Mouse (Mus musculus) neural tube, embryonic 15.5 days (tissue): Measurements from ENCODE around the gene Pfkfb4. TPM values are rescaled to one million over a fixed set of nuclear protein-coding genes. Genes with fewer than 3 reads are reported as not detected.

Experiments used
- ATAC-seq: fragments of 200-750 bp; cut with Nextera tagmentation; 2 replicates; pipeline ENCODE4 v1.8.0; 2017; ENCODE audit warnings: mild to moderate bottlenecking, moderate TSS enrichment, moderate library complexity; ENCODE audit not compliant: low FRiP score
- H3K27ac ChIP-seq: fragments of 300-500 bp; sonication (generic); replicated peaks from 2 replicates; pipeline ENCODE4 v1.5.1; 2015; ENCODE audit warnings: mild to moderate bottlenecking, inconsistent platforms
- H3K27me3 ChIP-seq: fragments of 300-500 bp; sonication (generic); replicated peaks from 2 replicates; pipeline ENCODE4 v1.6.1; 2015; ENCODE audit warnings: inconsistent platforms
- H3K36me3 ChIP-seq: fragments of 300-500 bp; sonication (generic); 2 replicates; pipeline ENCODE4 v1.6.1; 2015; ENCODE audit warnings: inconsistent platforms
- H3K4me1 ChIP-seq: fragments of 300-500 bp; sonication (generic); 2 replicates; pipeline ENCODE4 v1.6.1; 2015; ENCODE audit warnings: inconsistent platforms
- H3K4me2 ChIP-seq: fragments of 300-500 bp; sonication (generic); 2 replicates; pipeline ENCODE4 v1.6.1; 2015; ENCODE audit warnings: inconsistent platforms, mild to moderate bottlenecking, moderate library complexity
- H3K4me3 ChIP-seq: fragments of 300-500 bp; sonication (generic); replicated peaks from 2 replicates; pipeline ENCODE4 v1.5.1; 2015; ENCODE audit warnings: mild to moderate bottlenecking, inconsistent platforms
- H3K9ac ChIP-seq: fragments of 300-500 bp; sonication (generic); replicated peaks from 2 replicates; pipeline ENCODE4 v1.6.1; 2015; ENCODE audit warnings: mild to moderate bottlenecking, inconsistent platforms
- H3K9me3 ChIP-seq: fragments of 300-500 bp; sonication (generic); replicated peaks from 2 replicates; pipeline ENCODE4 v1.6.1; 2016; ENCODE audit warnings: inconsistent platforms
- WGBS: fragments of 180-500 bp; shearing (Covaris S2); methylation state at CpG from one replicate; pipeline ENCODE4 v1.1.7; 2015; ENCODE audit warnings: mixed read lengths; 5-methylcytosine and 5-hydroxymethylcytosine counted together
- polyA plus RNA-seq: library from polyadenylated mRNA; unstranded; fragments of >200 nt; fragmentation: Nextera tagmentation; extraction: Ambion mirVana; gene quantifications from 2 replicates; pipeline ENCODE4 v1.2.1, GENCODE M21; 2015

Pfkfb4 gene
- polyA plus RNA-seq, 1 experiment from 2014 or later, result 30.1 TPM

- Histone ChIP-seq H3K27ac (no peak overlapping the region), H3K4me1 (no peaks in the 10 kb centered on the region), H3K9me3 (no peaks in the 10 kb centered on the region), H3K27me3 (no peaks in the 10 kb centered on the region), H3K36me3 (peaks cover 26% of the 10 kb centered on the region), H3K4me3 (no peak overlapping the region), H3K9ac (no peak overlapping the region), H3K4me2 (no peak overlapping the region)
- 86% methylated on average over 4 of the region's 4 CpGs for WGBS
- ATAC-seq, result no peak
Observed at GRCm38 (mm10) chr9:109021428-109021827, 29.9 kb downstream of the Pfkfb4 start.

- Histone ChIP-seq H3K4me2 (no peak overlapping the region), H3K4me3 (no peak overlapping the region), H3K36me3 (peaks cover 16% of the 10 kb centered on the region), H3K9ac (no peak overlapping the region), H3K27me3 (no peaks in the 10 kb centered on the region), H3K27ac (no peak overlapping the region), H3K9me3 (no peaks in the 10 kb centered on the region), H3K4me1 (no peaks in the 10 kb centered on the region)
- WGBS, result 91% methylated on average over 17 of the region's 17 CpGs
- ATAC-seq, result no peak
Observed at GRCm38 (mm10) chr9:109022866-109023685, 31.5 kb downstream of the Pfkfb4 start.

GRCm38 (mm10) chr9:109027521-109027920 lies 35.9 kb downstream of the Pfkfb4 start:
- no peak overlapping the region for H3K9ac ChIP-seq
- H3K27ac ChIP-seq, result no peak overlapping the region
- H3K9me3 ChIP-seq, result no peaks in the 10 kb centered on the region
- H3K4me2 ChIP-seq, result no peak overlapping the region
- no peaks in the 10 kb centered on the region for H3K4me1 ChIP-seq
- WGBS, result 89% methylated on average over 8 of the region's 8 CpGs
- ATAC-seq, result no peak
- H3K4me3 ChIP-seq, result no peak overlapping the region
- no peaks in the 10 kb centered on the region for H3K27me3 ChIP-seq
- H3K36me3 ChIP-seq, result peaks cover 26% of the 10 kb centered on the region

- Histone ChIP-seq H3K36me3 (peaks cover 23% of the 10 kb centered on the region), H3K9me3 (no peaks in the 10 kb centered on the region), H3K4me1 (no peaks in the 10 kb centered on the region), H3K27ac (no peak overlapping the region), H3K4me3 (no peak overlapping the region), H3K4me2 (no peak overlapping the region), H3K9ac (no peak overlapping the region), H3K27me3 (no peaks in the 10 kb centered on the region)
- WGBS, result 77% methylated on average over 3 of the region's 3 CpGs
- no peak for ATAC-seq
Observed at GRCm38 (mm10) chr9:109028421-109028820, 36.8 kb downstream of the Pfkfb4 start.

- H3K4me3 ChIP-seq, result no peak overlapping the region
- ATAC-seq, result no peak
- H3K36me3 ChIP-seq, result peaks cover 23% of the 10 kb centered on the region
- no peak overlapping the region for H3K27ac ChIP-seq
- H3K27me3 ChIP-seq, result no peaks in the 10 kb centered on the region
- H3K9ac ChIP-seq, result no peak overlapping the region
- no peaks in the 10 kb centered on the region for H3K9me3 ChIP-seq
- no peak overlapping the region for H3K4me2 ChIP-seq
- no peaks in the 10 kb centered on the region for H3K4me1 ChIP-seq
- WGBS, result 82% methylated on average over 5 of the region's 5 CpGs
Observed at GRCm38 (mm10) chr9:109028919-109029318, 37.3 kb downstream of the Pfkfb4 start.

GRCm38 (mm10) chr9:109030312-109030711 lies 38.7 kb downstream of the Pfkfb4 start:
- no peak for ATAC-seq
- Histone ChIP-seq H3K9me3 (no peaks in the 10 kb centered on the region), H3K4me2 (no peak overlapping the region), H3K27ac (no peak overlapping the region), H3K36me3 (peaks cover 17% of the 10 kb centered on the region), H3K27me3 (no peaks in the 10 kb centered on the region), H3K4me3 (no peak overlapping the region), H3K9ac (no peak overlapping the region), H3K4me1 (no peaks in the 10 kb centered on the region)
- WGBS, result 83% methylated on average over 3 of the region's 3 CpGs

- Histone ChIP-seq H3K4me3 (no peak overlapping the region), H3K9me3 (no peaks in the 10 kb centered on the region), H3K4me2 (no peak overlapping the region), H3K27ac (no peak overlapping the region), H3K27me3 (no peaks in the 10 kb centered on the region), H3K9ac (no peak overlapping the region), H3K36me3 (peaks cover 10% of the 10 kb centered on the region), H3K4me1 (no peaks in the 10 kb centered on the region)
- no peak for ATAC-seq
- WGBS, result 92% methylated on average over 7 of the region's 7 CpGs
Observed at GRCm38 (mm10) chr9:109031001-109031400, 39.4 kb downstream of the Pfkfb4 start.

- no peak for ATAC-seq
- H3K27me3 ChIP-seq, result no peaks in the 10 kb centered on the region
- H3K9ac ChIP-seq, result no peak overlapping the region
- H3K36me3 ChIP-seq, result peaks cover 10% of the 10 kb centered on the region
- WGBS, result 84% methylated on average over 8 of the region's 8 CpGs
- H3K4me3 ChIP-seq, result no peak overlapping the region
- no peak overlapping the region for H3K4me2 ChIP-seq
- no peak overlapping the region for H3K27ac ChIP-seq
- H3K4me1 ChIP-seq, result no peaks in the 10 kb centered on the region
- no peaks in the 10 kb centered on the region for H3K9me3 ChIP-seq
Observed at GRCm38 (mm10) chr9:109031686-109032085, 40.1 kb downstream of the Pfkfb4 start.

- Histone ChIP-seq H3K4me1 (no peaks in the 10 kb centered on the region), H3K9ac (no peak overlapping the region), H3K27ac (no peak overlapping the region), H3K9me3 (no peaks in the 10 kb centered on the region), H3K36me3 (peaks cover 10% of the 10 kb centered on the region), H3K4me3 (no peak overlapping the region), H3K4me2 (no peak overlapping the region), H3K27me3 (no peaks in the 10 kb centered on the region)
- no peak for ATAC-seq
- 77% methylated on average over 6 of the region's 6 CpGs for WGBS
Observed at GRCm38 (mm10) chr9:109032435-109032834, 40.9 kb downstream of the Pfkfb4 start.

GRCm38 (mm10) chr9:109038086-109038895 lies 46.7 kb downstream of the Pfkfb4 start, which contains the start of gene Shisa5:
Gene Shisa5, plus strand, starts transcription at chr9:109038565.
- H3K4me1 ChIP-seq, result peaks cover 24% of the 10 kb centered on the region
- WGBS, result under 1% methylated on average over 35 of the region's 40 CpGs

GRCm38 (mm10) chr9:109038901-109039364 lies 47.4 kb downstream of the Pfkfb4 start:
- 0 out of 2 replicates have a peak, but pooled peaks have one; percentile 31 for ATAC-seq

More at GRCm38 (mm10) chr9:109038086-109038895, 46.7 kb downstream of the Pfkfb4 start, which contains the start of gene Shisa5:
- Histone ChIP-seq H3K9me3 (no peaks in the 10 kb centered on the region), H3K9ac (peak within 1 kb of the TSS; percentile 61), H3K36me3 (no peaks in the 10 kb centered on the region), H3K4me3 (peak within 1 kb of the TSS; percentile 59), H3K27me3 (no peaks in the 10 kb centered on the region), H3K4me2 (peak within 1 kb of the TSS; percentile 93), H3K27ac (peak within 1 kb of the TSS; percentile 43; the same call in 1 of the 2 replicates)
- ATAC-seq, result peak; percentile 80

More at GRCm38 (mm10) chr9:109038901-109039364, 47.4 kb downstream of the Pfkfb4 start:
- WGBS, result 19% methylated on average over 8 of the region's 8 CpGs
- peak overlapping the region; percentile 59 for H3K4me3 ChIP-seq
- H3K9me3 ChIP-seq, result no peaks in the 10 kb centered on the region
- H3K4me1 ChIP-seq, result peaks cover 24% of the 10 kb centered on the region
- peak overlapping the region; percentile 61 for H3K9ac ChIP-seq
- H3K36me3 ChIP-seq, result no peaks in the 10 kb centered on the region
- peak overlapping the region; percentile 93 for H3K4me2 ChIP-seq
- H3K27me3 ChIP-seq, result no peaks in the 10 kb centered on the region
- H3K27ac ChIP-seq, result peak overlapping the region; percentile 43; the same call in 1 of the 2 replicates
